ENCODE assay signal across 16 mouse cellular contexts in genomic region chr3:9198652-9199332, GRCm38 (mm10).
DNase-seq lines count a peak whose midpoint lies in the region; ATAC-seq and TF ChIP-seq lines count a peak whose summit lies in the region.
"Had no signal": no experiment of that assay in that cellular context is flagged by ENCODE, and none has a peak within 500 bp of the region (broad histone marks: within the 10 kb centered on the region; RNA-seq: fewer than 3 reads in every experiment).

No protein-coding gene starts in this region.

- DNase-seq in A20 (ENCODE audit: low read depth, low spot score), result peak; percentile 75
- peak; percentile 56 to 58 for DNase-seq in B cell, adult 2 months
- no peak for DNase-seq in forebrain, postnatal 0 days
- no peak for DNase-seq in adrenal gland, postnatal 36 days
- DNase-seq in heart, adult 9 months (ENCODE audit: low spot score in 2 of 2), result no peak
- DNase-seq: adrenal gland, postnatal 14 days; kidney, postnatal 10 days; layer of hippocampus, adult 9-11 months; right cerebral cortex, postnatal 25 days had no signal

- H3K36me3 ChIP-seq in forebrain, postnatal 0 days (ENCODE audit: insufficient read depth), result no peaks in the 10 kb centered on the region
- H3K36me3 ChIP-seq: embryonic facial prominence, embryonic 15.5 days; limb, embryonic 10.5 days; stomach, embryonic 15.5 days had no signal

- H3K4me3 ChIP-seq in forebrain, postnatal 0 days (ENCODE audit: low read depth, low read length), result no peak overlapping the region
- H3K4me3 ChIP-seq: embryonic facial prominence, embryonic 15.5 days; forebrain, embryonic 13.5 days; limb, embryonic 10.5 days; stomach, embryonic 15.5 days had no signal

- no peak for TF ChIP-seq CTCF in forebrain, postnatal 0 days (IDR thresholded peaks at IDR 0.05; ENCODE audit: low read depth)

- WGBS in forebrain, postnatal 0 days, result 84% methylated on average over 9 of the region's 9 CpGs

- H3K9me3 ChIP-seq in forebrain, postnatal 0 days (ENCODE audit: low read length), result no peaks in the 10 kb centered on the region
- H3K9me3 ChIP-seq: embryonic facial prominence, embryonic 15.5 days; forebrain, embryonic 13.5 days; limb, embryonic 10.5 days; stomach, embryonic 15.5 days had no signal

- peak; percentile 83 for ATAC-seq in common myeloid progenitor, adult 5-6 weeks (replicated peaks; ENCODE audit: low read depth, poor library complexity, severe bottlenecking)
- peak; percentile 70 for ATAC-seq in monocyte, adult 5-6 weeks (replicated peaks; ENCODE audit: insufficient number of reproducible peaks, low FRiP score, low TSS enrichment, poor library complexity, severe bottlenecking)
- no peak for ATAC-seq in forebrain, postnatal 0 days
- ATAC-seq: forebrain, embryonic 13.5 days had no signal

- H3K27me3 ChIP-seq in forebrain, postnatal 0 days (ENCODE audit: insufficient read depth, low read length), result no peaks in the 10 kb centered on the region
- H3K27me3 ChIP-seq: embryonic facial prominence, embryonic 15.5 days; forebrain, embryonic 13.5 days; stomach, embryonic 15.5 days had no signal

- no peak overlapping the region for H3K4me2 ChIP-seq in forebrain, postnatal 0 days (ENCODE audit: low read depth)
- H3K4me2 ChIP-seq: embryonic facial prominence, embryonic 15.5 days; forebrain, embryonic 13.5 days; stomach, embryonic 15.5 days had no signal

- no peak overlapping the region for H3K27ac ChIP-seq in forebrain, postnatal 0 days (ENCODE audit: low read depth, low read length)
- H3K27ac ChIP-seq: embryonic facial prominence, embryonic 15.5 days; forebrain, embryonic 13.5 days; limb, embryonic 10.5 days; liver, embryonic 14.5 days; stomach, embryonic 15.5 days had no signal

- H3K4me1 ChIP-seq in forebrain, postnatal 0 days (ENCODE audit: insufficient read depth), result peaks cover 5% of the 10 kb centered on the region; the same call in 1 of the 2 replicates
- H3K4me1 ChIP-seq: embryonic facial prominence, embryonic 15.5 days; forebrain, embryonic 13.5 days; stomach, embryonic 15.5 days had no signal

- no peak overlapping the region for H3K9ac ChIP-seq in forebrain, postnatal 0 days
- H3K9ac ChIP-seq: embryonic facial prominence, embryonic 15.5 days; forebrain, embryonic 13.5 days; liver, embryonic 14.5 days; stomach, embryonic 15.5 days had no signal

Comparison
In these comparisons a context has a peak if more than half of its experiments do, and no peak if none do; other contexts are left out.
1. DNase-seq: peak in A20 (single experiment) and B cell, adult 2 months (2 of 2); none in forebrain, postnatal 0 days (single experiment), adrenal gland, postnatal 36 days (0 of 2) and heart, adult 9 months (0 of 2).